Mouse (Mus musculus): Measurements from ENCODE around the gene Ganab. TPM values are rescaled to one million over a fixed set of nuclear protein-coding genes. Genes with fewer than 3 reads are reported as not detected.
"Not testable (repeated sequence)": the region's sequence is repeated elsewhere in the genome, so short reads cannot be mapped to it uniquely, and the experiment has no call there.

Ganab gene
- polyA plus RNA-seq, 1 experiment from 2014 or later = 95.7 TPM

DNA sequence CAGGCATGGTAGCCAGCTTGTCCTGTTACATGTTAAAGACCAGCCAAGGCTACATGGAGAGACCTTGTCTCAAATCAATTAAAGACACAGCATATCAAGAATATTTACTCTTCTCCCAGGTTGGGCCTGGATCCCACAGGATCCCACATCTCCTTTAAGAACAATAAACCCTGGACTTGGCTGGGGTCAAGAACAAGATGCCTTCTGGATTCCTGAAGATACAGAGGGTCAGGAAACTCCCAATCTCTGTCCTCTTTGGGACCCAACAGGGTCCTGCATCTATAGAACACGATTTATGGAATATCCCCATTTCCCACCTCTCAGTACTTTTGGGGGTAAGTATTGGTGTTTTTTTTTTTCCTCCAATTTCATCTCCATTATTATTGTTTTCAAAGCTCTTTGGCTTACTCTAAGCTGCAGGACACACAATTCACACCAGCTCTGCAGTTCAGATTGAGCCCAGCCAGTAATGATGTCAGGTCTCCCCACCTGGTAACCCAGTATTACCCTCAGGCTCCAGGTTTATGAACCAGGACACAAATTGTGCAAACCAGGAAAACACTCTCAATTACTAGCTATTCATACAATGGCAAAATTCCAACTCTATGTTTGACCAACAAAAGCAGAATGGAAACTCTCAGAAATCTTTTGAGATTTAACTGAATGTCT is 10.8 kb upstream of the Ganab start:
- peak overlapping the region; percentile 81; the same call in 1 of the 2 replicates for H3K9ac ChIP-seq (ENCODE audit: low read depth, low read length)
- peaks cover 5% of the 10 kb centered on the region; the same call in 1 of the 2 replicates for H3K4me1 ChIP-seq (ENCODE audit: control insufficient read depth, insufficient read depth, low read length)
- H3K4me3 ChIP-seq (ENCODE audit: low read length) = no peak overlapping the region; the same call in 1 of the 2 replicates
- no peak overlapping the region for H3K4me2 ChIP-seq (ENCODE audit: low read depth, low read length)
- WGBS = 53% methylated on average over 1 of the region's 1 CpGs
- no peaks in the 10 kb centered on the region for H3K9me3 ChIP-seq (ENCODE audit: control insufficient read depth, low read length)
- no peak for ATAC-seq
- no peaks in the 10 kb centered on the region for H3K27me3 ChIP-seq (replicated peaks; ENCODE audit: control insufficient read depth, insufficient read depth, low read length)
- H3K36me3 ChIP-seq (ENCODE audit: control insufficient read depth, insufficient read depth, low read length) = peaks cover 4% of the 10 kb centered on the region
- peak overlapping the region; percentile 79; the same call in 1 of the 2 replicates for H3K27ac ChIP-seq (ENCODE audit: low read length)

DNA sequence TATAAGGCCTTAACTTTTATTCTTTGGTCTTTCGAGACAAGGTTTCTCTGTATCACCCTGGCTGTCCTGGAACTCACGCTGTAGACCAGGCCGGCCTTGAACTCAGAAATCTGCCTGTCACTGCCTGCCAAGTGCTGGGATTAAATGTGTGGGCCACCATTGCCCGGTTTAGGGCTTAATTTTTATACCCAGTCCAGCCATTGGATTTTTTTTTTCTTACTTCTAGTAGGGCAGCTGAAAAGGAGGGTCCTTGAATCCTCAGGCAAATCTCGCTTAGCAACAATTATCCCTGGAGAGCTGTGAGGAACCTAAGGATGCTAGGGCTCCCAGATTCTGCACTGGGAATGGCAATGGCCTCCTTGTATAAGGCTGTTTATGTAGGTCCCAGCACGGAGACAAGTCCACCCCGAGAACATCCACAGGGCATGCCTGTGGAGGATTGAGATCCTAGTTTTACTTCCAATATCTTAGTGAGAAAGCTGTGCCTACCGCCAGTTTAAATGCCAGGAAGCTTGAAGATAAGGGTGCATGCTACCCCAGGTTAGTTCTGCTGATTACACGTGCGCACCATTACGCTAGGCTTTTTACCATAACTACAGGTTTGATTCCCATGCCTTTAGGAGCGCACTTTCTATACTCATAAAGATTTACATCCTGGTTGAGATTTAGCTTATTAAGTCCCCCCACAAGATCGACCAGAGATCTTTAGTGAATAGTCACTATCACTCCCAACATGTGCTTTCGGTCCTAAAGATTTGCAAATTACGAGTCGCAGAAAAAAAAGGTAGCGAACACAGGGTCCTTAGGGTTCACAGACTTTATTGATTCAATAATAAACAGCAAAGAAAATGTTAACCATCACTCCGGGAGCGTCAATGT is 10.0 kb upstream of the Ganab start:
- peaks cover 10% of the 10 kb centered on the region; the same call in 1 of the 2 replicates for H3K4me1 ChIP-seq (ENCODE audit: control insufficient read depth, insufficient read depth, low read length)
- peak overlapping the region; percentile 75 for H3K4me2 ChIP-seq (ENCODE audit: low read depth, low read length)
- no peaks in the 10 kb centered on the region for H3K9me3 ChIP-seq (ENCODE audit: control insufficient read depth, low read length)
- peaks cover 4% of the 10 kb centered on the region for H3K36me3 ChIP-seq (ENCODE audit: control insufficient read depth, insufficient read depth, low read length)
- H3K27me3 ChIP-seq (replicated peaks; ENCODE audit: control insufficient read depth, insufficient read depth, low read length) = no peaks in the 10 kb centered on the region
- 15% methylated on average over 19 of the region's 19 CpGs for WGBS
- peak overlapping the region; percentile 79 for H3K27ac ChIP-seq (ENCODE audit: low read length)
- H3K9ac ChIP-seq (ENCODE audit: low read depth, low read length) = peak overlapping the region; percentile 81
- no peak for ATAC-seq
- H3K4me3 ChIP-seq (ENCODE audit: low read length) = peak overlapping the region; percentile 70

DNA sequence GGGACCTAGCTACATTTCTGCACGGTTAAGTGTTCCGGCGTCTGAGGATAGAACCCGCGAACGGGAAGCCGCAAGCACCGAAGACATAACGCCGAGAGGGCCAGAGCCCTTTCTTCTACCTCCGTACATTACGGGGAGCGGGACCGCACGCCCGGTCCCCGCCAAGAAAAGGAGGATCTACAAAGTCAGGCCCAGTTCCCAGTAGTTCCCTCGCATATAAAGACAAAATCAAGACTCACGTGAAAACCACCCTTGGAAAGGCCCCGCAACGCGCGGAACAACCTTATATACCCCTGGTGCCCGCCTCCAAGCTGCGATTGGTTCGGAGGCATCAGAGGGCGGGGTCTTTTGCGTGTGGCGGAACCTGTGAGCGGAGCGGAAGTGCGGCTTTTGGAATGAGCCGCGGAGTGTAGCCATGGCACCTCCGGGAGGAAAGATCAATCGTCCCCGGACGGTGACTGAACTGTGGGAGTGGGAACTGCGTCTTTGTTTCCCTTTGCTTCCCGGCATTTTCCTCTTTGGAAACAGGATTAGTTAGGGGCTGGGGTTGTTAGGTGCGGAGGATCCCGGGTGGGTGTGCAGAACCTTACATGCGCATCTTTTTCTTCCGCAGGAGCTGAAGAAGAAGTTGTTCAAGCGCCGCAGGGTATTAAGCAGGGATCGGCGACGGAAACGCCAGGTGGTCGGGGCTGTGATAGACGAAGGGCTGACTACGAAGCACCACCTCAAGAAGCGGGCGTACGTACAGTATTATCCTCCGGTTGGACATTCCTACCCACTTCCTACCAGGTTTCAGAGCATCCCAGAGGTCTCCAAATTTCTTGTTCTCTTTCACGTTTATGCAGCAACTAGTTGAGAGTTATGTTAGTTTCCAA is 9.1 kb upstream of the Ganab start, which contains the start of the genes 1810009A15Rik and Gm49416:
TSS of gene 1810009A15Rik (plus strand) at position 343 of the 875 bp plus-strand sequence.
TSS of gene Gm49416 (plus strand) at position 416 of the 875 bp plus-strand sequence.
- Histone ChIP-seq H3K9me3 (ENCODE audit: control insufficient read depth, low read length) (no peaks in the 10 kb centered on the region), H3K27me3 (replicated peaks; ENCODE audit: control insufficient read depth, insufficient read depth, low read length) (no peaks in the 10 kb centered on the region), H3K4me3 (ENCODE audit: low read length) (peak within 1 kb of the TSS; percentile 70), H3K4me1 (ENCODE audit: control insufficient read depth, insufficient read depth, low read length) (peaks cover 10% of the 10 kb centered on the region; the same call in 1 of the 2 replicates), H3K27ac (ENCODE audit: low read length) (peak within 1 kb of the TSS; percentile 89), H3K36me3 (ENCODE audit: control insufficient read depth, insufficient read depth, low read length) (peaks cover 4% of the 10 kb centered on the region), H3K4me2 (ENCODE audit: low read depth, low read length) (peak within 1 kb of the TSS; percentile 75), H3K9ac (ENCODE audit: low read depth, low read length) (peak within 1 kb of the TSS; percentile 81)
- under 1% methylated on average over 58 of the region's 58 CpGs for WGBS
- ATAC-seq = peak; percentile 94

DNA sequence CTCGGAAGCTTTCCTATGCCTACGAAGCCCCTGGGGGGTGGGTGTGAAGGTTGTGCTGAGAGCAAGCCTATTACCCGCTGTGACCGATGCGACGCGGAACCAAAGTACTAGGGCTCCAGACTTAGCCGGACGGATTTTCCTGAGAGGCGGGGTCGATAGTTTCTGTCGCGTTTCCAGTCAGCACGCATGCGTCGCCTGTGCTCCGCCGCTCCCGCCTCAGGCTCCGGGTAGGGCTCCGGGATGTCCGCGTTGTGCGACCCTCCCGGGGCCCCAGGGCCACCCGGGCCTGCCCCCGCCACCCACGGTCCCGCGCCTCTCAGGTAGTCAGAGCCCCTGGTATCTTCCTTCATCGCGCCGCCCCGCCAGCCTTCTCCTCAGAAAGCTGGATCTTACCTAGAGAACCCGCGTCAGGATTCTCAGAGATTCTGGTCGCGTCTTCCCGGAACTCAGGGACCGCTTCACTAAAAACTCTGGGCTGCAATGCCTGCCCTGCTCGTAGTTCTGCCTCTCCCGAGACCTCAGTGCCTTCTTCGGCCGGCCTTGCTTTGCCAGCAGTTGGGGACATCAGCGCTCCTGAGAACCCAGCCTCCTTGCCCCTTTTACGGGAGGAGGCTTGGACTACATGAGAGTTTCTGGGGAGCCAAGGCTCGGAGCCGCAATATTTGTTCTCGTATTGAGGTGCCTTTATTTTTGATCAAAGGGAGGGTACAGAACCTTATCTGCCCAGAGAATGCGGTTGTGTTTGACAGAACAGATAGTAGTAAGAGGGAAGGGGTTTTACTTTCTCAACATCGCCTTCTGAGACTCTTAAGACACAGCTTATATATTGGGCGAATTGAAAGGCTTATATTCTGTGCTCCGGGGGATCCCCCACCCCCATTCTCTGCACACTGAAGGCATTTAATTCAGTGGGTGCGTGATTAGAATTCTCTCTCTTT is 4.8 kb upstream of the Ganab start, which contains the start of gene Ints5:
TSS of gene Ints5 (plus strand) at position 177 of the 938 bp plus-strand sequence.
- H3K27ac ChIP-seq (ENCODE audit: low read length) = peak within 1 kb of the TSS; percentile 89

DNA sequence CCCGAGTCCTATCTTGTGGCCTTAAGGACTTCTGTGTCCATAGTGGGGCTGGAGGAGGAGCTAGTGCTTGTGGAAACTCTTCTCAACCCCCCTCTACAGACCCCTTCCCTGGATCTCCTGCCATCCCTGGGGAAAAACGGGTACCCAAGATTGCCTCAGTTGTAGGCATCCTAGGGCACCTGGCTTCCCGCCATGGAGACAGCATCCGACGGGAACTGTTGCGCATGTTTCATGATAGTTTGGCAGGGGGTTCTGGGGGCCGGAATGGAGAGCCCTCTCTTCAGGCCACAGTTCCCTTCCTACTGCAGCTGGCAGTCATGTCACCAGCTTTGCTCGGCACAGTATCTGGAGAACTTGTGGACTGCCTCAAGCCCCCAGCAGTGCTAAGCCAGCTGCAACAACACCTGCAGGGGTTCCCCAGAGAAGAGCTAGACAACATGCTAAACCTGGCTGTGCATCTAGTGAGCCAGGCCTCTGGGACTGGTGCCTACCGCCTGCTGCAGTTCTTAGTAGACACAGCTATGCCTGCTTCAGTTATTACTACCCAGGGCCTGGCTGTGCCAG is 2.4 kb upstream of the Ganab start:
- 89% methylated on average over 9 of the region's 9 CpGs for WGBS
- no peaks in the 10 kb centered on the region for H3K27me3 ChIP-seq (replicated peaks; ENCODE audit: control insufficient read depth, insufficient read depth, low read length)
- peaks cover 5% of the 10 kb centered on the region for H3K36me3 ChIP-seq (ENCODE audit: control insufficient read depth, insufficient read depth, low read length)
- H3K4me1 ChIP-seq (ENCODE audit: control insufficient read depth, insufficient read depth, low read length) = peaks cover 26% of the 10 kb centered on the region
- 0 out of 2 replicates have a peak overlapping the region, but pooled peaks have one; percentile 11 for H3K9ac ChIP-seq (ENCODE audit: low read depth, low read length)
- H3K27ac ChIP-seq (ENCODE audit: low read length) = no peak overlapping the region
- no peak overlapping the region for H3K4me3 ChIP-seq (ENCODE audit: low read length)
- H3K9me3 ChIP-seq (ENCODE audit: control insufficient read depth, low read length) = no peaks in the 10 kb centered on the region
- no peak overlapping the region for H3K4me2 ChIP-seq (ENCODE audit: low read depth, low read length)
- ATAC-seq = no peak

More for the DNA sequence above, 4.8 kb upstream of the Ganab start, which contains the start of gene Ints5:
- Histone ChIP-seq H3K27me3 (replicated peaks; ENCODE audit: control insufficient read depth, insufficient read depth, low read length) (no peaks in the 10 kb centered on the region), H3K36me3 (ENCODE audit: control insufficient read depth, insufficient read depth, low read length) (peaks cover 7% of the 10 kb centered on the region), H3K4me3 (ENCODE audit: low read length) (peak within 1 kb of the TSS; percentile 95), H3K4me1 (ENCODE audit: control insufficient read depth, insufficient read depth, low read length) (peaks cover 19% of the 10 kb centered on the region), H3K9ac (ENCODE audit: low read depth, low read length) (peak within 1 kb of the TSS; percentile 98), H3K4me2 (ENCODE audit: low read depth, low read length) (peak within 1 kb of the TSS; percentile 60), H3K9me3 (ENCODE audit: control insufficient read depth, low read length) (no peaks in the 10 kb centered on the region)
- 3% methylated on average over 54 of the region's 54 CpGs for WGBS
- peak; percentile 49 for ATAC-seq

DNA sequence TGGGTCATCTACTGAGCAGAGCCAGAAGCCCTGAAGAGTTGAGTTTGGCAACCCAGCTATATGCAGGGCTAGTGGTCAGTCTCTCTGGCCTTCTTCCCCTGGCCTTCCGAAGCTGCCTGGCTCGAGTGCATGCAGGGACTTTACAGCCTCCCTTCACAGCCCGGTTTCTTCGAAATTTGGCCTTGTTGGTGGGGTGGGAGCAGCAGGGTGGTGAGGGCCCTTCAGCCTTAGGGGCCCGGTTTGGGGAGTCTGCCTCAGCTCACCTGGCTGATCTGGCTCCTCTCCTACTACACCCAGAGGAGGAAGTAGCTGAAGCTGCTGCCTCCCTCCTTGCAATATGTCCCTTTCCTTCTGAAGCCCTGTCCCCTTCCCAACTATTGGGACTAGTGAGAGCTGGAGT is 1.6 kb upstream of the Ganab start:
- H3K9me3 ChIP-seq (ENCODE audit: control insufficient read depth, low read length); ATAC-seq; H3K4me3 ChIP-seq (ENCODE audit: low read length); H3K36me3 ChIP-seq (ENCODE audit: control insufficient read depth, insufficient read depth, low read length); H3K27me3 ChIP-seq (replicated peaks; ENCODE audit: control insufficient read depth, insufficient read depth, low read length); H3K4me2 ChIP-seq (ENCODE audit: low read depth, low read length): not testable (repeated sequence)
- H3K4me1 ChIP-seq (ENCODE audit: control insufficient read depth, insufficient read depth, low read length) = peaks cover 26% of the 10 kb centered on the region
- 0 out of 2 replicates have a peak overlapping the region, but pooled peaks have one; percentile 11 for H3K9ac ChIP-seq (ENCODE audit: low read depth, low read length)
- 75% methylated on average over 5 of the region's 5 CpGs for WGBS
- 0 out of 2 replicates have a peak overlapping the region, but pooled peaks have one; percentile 23 for H3K27ac ChIP-seq (ENCODE audit: low read length)

DNA sequence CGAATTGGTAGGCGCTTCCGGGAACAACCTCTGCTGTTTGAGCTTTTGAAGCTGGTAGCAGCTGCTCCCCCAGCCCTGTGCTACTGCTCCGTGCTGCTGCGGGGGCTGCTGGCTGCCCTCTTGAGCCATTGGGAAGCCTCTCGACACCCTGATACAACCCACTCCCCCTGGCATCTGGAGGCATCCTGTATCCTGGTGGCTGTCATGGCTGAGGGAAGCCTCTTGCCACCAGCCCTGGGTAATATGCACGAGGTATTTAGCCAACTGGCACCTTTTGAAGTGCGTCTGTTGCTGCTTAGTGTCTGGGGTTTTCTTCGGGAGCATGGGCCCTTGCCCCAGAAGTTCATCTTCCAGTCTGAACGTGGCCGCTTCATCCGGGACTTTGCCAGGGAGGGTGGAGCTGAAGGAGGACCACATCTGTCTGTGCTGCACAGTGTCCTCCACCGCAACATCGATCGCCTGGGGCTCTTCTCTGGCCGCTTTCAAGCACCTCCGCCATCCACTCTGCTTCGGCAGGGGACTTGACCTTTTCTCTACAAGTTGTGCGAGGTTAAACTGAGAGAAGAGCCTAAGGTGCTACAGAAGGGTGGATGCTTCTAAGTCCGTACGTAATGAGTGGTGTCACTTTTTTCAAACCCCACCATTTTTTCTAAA is 533 bp upstream of the Ganab start:
- H3K4me3 ChIP-seq (ENCODE audit: low read length) = peak overlapping the region; percentile 78
- 20% methylated on average over 21 of the region's 21 CpGs for WGBS
- not testable (repeated sequence) for H3K27me3 ChIP-seq (replicated peaks; ENCODE audit: control insufficient read depth, insufficient read depth, low read length); H3K9me3 ChIP-seq (ENCODE audit: control insufficient read depth, low read length); H3K36me3 ChIP-seq (ENCODE audit: control insufficient read depth, insufficient read depth, low read length)
- peak; percentile 58 for ATAC-seq
- peak overlapping the region; percentile 58 for H3K9ac ChIP-seq (ENCODE audit: low read depth, low read length)
- peak overlapping the region; percentile 57 for H3K4me2 ChIP-seq (ENCODE audit: low read depth, low read length)
- H3K27ac ChIP-seq (ENCODE audit: low read length) = peak overlapping the region; percentile 88
- H3K4me1 ChIP-seq (ENCODE audit: control insufficient read depth, insufficient read depth, low read length) = peaks cover 24% of the 10 kb centered on the region
